Mouse (Mus musculus) hindlimb bud, embryonic 11.5 days (tissue): ENCODE data around the gene Agtr1a.
A peak's percentile ranks its signal among the peaks of the same experiment; 100 is the strongest.

Experiments used
- DNase-seq: peaks from one replicate; pipeline ENCODE4 v3.0.0-alpha.2; 2012; ENCODE audit warnings: low read depth, low spot score; ENCODE audit errors: extremely low spot score

The Agtr1a gene

GRCm38 (mm10) chr13:30362048-30362447 lies 25.8 kb downstream of the Agtr1a start:
- DNase-seq, result no peak

GRCm38 (mm10) chr13:30364097-30364625 lies 27.9 kb downstream of the Agtr1a start:
- DNase-seq, result no peak

- no peak for DNase-seq
These were observed 28.5 kb downstream of the Agtr1a start for GRCm38 (mm10) chr13:30364780-30365179.

GRCm38 (mm10) chr13:30365378-30365777 lies 29.1 kb downstream of the Agtr1a start:
- DNase-seq, result no peak

- no peak for DNase-seq
These were observed 31.9 kb downstream of the Agtr1a start for GRCm38 (mm10) chr13:30368116-30368515.

GRCm38 (mm10) chr13:30368746-30369145 lies 32.5 kb downstream of the Agtr1a start:
- DNase-seq, result no peak

GRCm38 (mm10) chr13:30378868-30379267 lies 42.6 kb downstream of the Agtr1a start:
- no peak for DNase-seq

GRCm38 (mm10) chr13:30385183-30385582 lies 48.9 kb downstream of the Agtr1a start:
- no peak for DNase-seq

GRCm38 (mm10) chr13:30394123-30394522 lies 57.9 kb downstream of the Agtr1a start:
- DNase-seq, result no peak

GRCm38 (mm10) chr13:30396431-30396830 lies 60.2 kb downstream of the Agtr1a start:
- DNase-seq, result peak; percentile 5

- no peak for DNase-seq
These were observed 62.6 kb downstream of the Agtr1a start for GRCm38 (mm10) chr13:30398852-30399251.

- DNase-seq, result no peak
These were observed 64.4 kb downstream of the Agtr1a start for GRCm38 (mm10) chr13:30400621-30401020.

GRCm38 (mm10) chr13:30403874-30404273 lies 67.6 kb downstream of the Agtr1a start:
- DNase-seq, result no peak

GRCm38 (mm10) chr13:30418611-30419010 lies 82.4 kb downstream of the Agtr1a start:
- no peak for DNase-seq

GRCm38 (mm10) chr13:30427008-30427407 lies 90.8 kb downstream of the Agtr1a start:
- DNase-seq, result no peak

GRCm38 (mm10) chr13:30427436-30427835 lies 91.2 kb downstream of the Agtr1a start:
- no peak for DNase-seq
